Mouse (Mus musculus) erythroblast, adult 5-6 weeks (primary cell): ENCODE results near the gene Cdc123. TPM values are rescaled to one million over a fixed set of nuclear protein-coding genes. Genes with fewer than 3 reads are reported as not detected.

Source experiments
- ATAC-seq: replicated peaks from 2 replicates; pipeline ENCODE4 v1.8.0; 2016; ENCODE audit warnings: moderate number of reproducible peaks, mild to moderate bottlenecking, moderate TSS enrichment, inconsistent platforms; ENCODE audit not compliant: poor library complexity, low FRiP score, severe bottlenecking
- total RNA-seq, 2 experiments: library from RNA; stranded (forward) in 1 of 2; stranded (reverse) in 1 of 2; fragments of 150-400 nt in 1 of 2; fragments of 200-764, 138-1000 nt in 1 of 2; gene quantifications; 2 replicates each; pipeline versions ENCODE4 v1.2.3 to v1.2.4; 2015 to 2017; ENCODE audit warnings: low replicate concordance in 2 of 2

Cdc123 gene
- total RNA-seq (2015; ENCODE audit: low replicate concordance) (41.8 and 43.6 TPM in 2 replicates), total RNA-seq (2017; ENCODE audit: low replicate concordance) (62.3 and 80.2 TPM in 2 replicates)

- ATAC-seq: peak; percentile 99
These were observed at the start of gene Cdc123, which contains the start of gene Nudt5 for GRCm38 (mm10) chr2:5844873-5845631. TSS of gene Cdc123 (minus strand) at chr2:5845164. TSS of gene Nudt5 (plus strand) at chr2:5845019.

DNA sequence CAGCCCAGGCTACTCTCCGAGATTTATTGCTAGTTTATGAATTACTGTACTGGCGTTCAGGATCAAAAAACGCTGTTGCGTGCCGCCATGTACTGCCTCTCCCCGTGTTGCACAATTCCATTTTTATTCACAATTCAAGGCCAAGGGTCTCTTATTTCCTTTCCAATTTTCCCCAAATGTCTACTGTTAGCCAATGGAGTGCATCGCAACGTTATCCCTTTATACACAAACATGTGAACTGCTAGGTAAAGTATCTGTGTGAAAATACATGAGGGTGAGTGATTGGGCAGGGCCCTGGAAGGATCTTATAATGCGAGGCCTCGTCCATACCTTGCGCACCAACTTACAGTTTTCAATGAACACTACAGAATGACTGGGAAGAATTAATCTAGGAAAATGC lies 49.3 kb upstream of the Cdc123 start:
- ATAC-seq: no peak

DNA sequence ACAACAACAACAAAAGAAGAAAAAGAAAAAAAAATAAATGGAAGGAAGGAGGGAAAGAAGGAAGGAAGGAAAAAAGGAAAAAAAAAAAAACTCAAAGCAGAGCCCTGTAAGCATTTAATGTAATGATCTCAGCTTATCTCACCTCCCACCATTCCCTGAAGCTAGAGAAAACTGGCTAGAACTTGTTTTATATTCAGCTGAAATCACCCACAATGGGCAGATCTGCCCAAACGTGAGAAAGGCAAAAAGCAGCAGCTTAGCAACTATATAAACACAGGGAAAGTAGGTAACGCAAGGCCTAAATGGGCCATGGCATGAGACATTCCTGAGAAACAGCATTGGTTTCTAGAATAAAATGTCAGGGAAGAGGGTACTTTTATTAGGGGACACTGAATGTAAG lies 44.4 kb upstream of the Cdc123 start:
- ATAC-seq: no peak

- no peak for ATAC-seq
These were observed 43.9 kb upstream of the Cdc123 start for GRCm38 (mm10) chr2:5888865-5889264.

GRCm38 (mm10) chr2:5877446-5877845 lies 32.5 kb upstream of the Cdc123 start:
- peak; percentile 39; the same call in 1 of the 2 replicates for ATAC-seq

GRCm38 (mm10) chr2:5869746-5870145 lies 24.8 kb upstream of the Cdc123 start:
- ATAC-seq: no peak

DNA sequence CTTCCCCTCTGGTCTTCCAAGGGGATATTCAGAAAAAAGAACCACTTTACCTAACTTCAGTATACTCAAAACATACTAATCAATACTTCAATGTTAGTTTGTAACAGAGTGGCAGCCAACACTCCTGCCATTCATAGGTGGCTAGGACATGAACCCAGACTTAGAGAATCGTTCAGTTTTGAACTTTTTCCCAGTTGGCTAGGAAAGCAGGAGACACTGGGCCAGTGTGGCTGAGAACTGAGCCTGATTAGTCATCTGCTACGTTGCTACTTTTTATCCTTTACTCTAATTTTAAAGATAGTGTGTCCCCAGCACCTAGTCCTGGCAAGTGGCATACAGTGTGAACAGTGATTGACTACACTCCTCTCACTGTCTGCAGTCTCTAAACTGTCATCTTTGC lies 22.7 kb upstream of the Cdc123 start:
- ATAC-seq: no peak

DNA sequence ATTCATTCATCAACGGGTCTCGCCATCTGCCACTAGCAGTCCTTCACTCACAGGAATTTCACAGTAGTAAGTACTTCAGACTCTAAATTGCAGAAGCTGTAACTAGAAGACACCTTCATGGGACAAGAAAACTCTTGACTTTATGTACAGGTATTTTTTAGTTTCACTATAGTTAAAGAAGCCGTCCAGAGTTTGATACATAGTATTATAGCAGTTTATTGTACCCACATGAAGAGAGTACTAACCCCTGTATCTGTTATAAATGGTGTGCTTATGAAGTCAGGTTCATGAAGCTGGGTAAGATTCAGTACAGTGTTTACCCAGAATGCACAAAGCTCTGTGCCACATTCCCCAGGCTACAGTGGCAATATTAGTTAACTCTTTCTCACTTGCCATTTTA lies 17.9 kb upstream of the Cdc123 start, which contains the start of gene Gm13199:
TSS of gene Gm13199 (minus strand) at position 101 of the 400 bp plus-strand sequence.
- ATAC-seq: no peak

- no peak for ATAC-seq
These were observed 6.9 kb upstream of the Cdc123 start for GRCm38 (mm10) chr2:5851866-5852265.

- no peak for ATAC-seq
These were observed 6.2 kb upstream of the Cdc123 start for GRCm38 (mm10) chr2:5851116-5851515.

DNA sequence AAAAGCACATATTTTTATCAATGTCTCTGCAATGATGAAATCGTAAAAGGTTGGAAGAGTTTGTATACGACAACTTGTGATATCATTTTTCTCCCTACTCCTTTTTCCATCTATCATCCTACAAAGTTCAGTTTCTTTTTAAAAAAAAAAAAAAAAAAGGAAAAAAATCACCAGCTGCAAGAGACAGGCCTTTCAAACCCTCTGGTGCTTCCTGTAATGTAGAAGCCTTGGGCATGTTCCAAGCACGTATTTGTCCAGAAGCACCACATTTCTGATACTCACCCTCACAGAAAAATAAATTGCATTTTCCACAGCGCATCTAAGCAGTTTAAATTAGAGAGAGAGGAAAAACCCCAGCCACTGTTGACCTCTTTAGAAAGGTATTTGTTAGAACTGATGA lies 862 bp upstream of the Cdc123 start:
- no peak for ATAC-seq

DNA sequence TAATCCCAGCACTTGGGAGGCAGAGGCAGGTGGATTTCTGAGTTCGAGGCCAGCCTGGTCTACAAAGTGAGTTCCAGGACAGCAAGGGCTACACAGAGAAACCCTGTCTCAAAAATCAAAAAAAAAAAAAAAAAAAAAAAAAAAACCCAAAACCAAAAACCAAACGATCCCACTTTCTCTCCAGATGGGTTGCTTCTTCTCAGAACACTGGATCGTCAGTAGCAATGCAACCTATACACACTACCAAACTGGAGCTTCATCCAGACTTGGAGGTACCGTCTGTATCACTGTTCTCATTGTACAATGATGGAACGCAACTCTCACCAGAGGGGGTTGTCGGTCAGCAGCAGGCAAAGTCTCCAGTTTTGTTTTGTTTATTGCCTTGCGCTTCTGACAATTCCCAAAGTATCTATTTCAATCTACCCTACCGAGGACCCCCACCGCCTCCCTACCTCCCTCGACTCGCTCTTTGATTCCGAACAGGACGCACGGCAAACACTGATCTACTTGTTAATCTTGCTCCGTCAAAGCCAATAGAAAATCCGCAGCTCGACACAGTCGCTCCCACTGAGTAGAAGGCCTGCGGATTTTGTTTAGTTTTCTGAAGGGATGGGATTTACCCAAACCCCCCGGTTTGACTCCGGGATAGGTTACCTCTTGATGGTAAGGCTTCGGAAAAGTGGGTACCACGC lies 637 bp downstream of the Cdc123 start:
- peak; percentile 46 for ATAC-seq

- ATAC-seq: no peak
These were observed 4.1 kb downstream of the Cdc123 start for GRCm38 (mm10) chr2:5840815-5841214.

DNA sequence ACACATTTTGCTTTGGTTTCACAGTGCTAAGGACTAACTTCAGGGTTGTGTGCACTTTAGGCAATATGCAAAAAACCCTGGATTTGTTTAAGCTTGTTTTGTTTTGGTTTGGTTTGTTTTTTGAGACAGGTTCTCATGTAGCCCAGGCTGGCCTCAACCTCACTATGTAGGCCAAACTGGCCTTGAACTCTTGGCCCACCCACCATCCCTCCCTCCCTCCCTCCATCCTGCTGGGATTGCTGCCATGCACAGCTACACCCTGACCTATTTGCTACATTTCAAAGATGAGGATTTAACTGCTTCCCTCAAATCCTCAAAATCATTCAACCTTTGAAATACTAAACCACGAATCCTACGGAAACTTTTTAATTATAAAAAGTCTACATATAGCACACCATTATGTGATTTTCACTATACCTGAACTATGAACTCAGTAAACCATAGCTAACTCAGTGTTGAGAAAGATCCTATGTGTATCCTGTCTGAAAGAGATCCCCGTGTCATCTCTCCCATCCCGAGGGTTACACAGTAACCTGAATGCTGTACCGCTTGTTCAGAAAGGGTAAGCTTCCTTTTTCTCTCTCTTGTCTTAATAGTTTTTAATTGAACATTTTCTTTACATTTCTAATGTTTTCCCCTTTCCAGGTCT lies 19.6 kb downstream of the Cdc123 start:
- no peak for ATAC-seq

- ATAC-seq: no peak
These were observed 20.3 kb downstream of the Cdc123 start for GRCm38 (mm10) chr2:5824685-5825084.

- ATAC-seq: no peak
These were observed 20.8 kb downstream of the Cdc123 start for GRCm38 (mm10) chr2:5824213-5824612.

GRCm38 (mm10) chr2:5822449-5822848 lies 22.5 kb downstream of the Cdc123 start:
- ATAC-seq: no peak

DNA sequence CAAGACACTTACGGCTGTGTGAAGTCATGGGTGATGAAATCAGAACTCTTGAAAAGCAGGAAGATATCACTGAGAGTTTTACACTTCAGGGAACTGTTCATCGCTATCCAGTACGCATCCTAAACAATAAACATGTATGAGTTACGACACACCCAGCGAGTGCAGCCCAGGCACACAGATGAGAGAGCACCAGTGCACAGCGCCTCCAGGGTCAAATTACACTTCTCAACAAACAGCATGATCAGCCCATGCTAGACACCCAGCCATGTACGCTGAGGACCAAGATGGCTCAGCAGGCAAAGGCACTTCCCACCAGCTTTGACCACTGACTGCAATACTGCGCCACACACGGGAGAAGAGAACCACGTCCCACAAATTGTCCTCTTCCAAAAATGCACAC lies 23.7 kb downstream of the Cdc123 start:
- ATAC-seq: no peak

- no peak for ATAC-seq
These were observed 33.7 kb downstream of the Cdc123 start for GRCm38 (mm10) chr2:5811235-5811782.

GRCm38 (mm10) chr2:5810036-5810718 lies 34.8 kb downstream of the Cdc123 start:
- no peak for ATAC-seq
